12 mouse cellular contexts compared by ENCODE assay signal in the genomic region with DNA sequence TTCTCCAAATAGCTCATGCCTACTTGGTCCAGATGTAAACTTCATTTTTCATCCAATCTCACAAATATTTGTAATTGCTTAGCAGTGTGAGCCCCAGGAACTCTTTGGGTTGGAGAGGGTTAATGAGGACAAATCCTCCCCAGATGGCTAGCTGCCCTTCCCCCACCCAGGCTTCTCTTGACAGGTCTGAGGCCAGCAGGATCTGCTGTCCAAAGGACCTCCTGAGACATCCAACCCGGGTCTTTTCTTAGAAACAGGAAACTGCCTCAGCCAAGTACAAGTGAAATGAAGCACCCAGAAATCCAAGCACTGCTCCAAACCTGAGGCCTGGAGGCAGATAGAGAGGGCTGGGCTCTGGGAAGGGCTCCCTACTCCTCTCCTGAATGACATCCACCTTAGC.
DNase-seq lines count a peak whose midpoint lies in the region; ATAC-seq and TF ChIP-seq lines count a peak whose summit lies in the region.
"Had no signal": no experiment of that assay in that cellular context is flagged by ENCODE, and none has a peak within 500 bp of the region (broad histone marks: within the 10 kb centered on the region; RNA-seq: fewer than 3 reads in every experiment).

No protein-coding gene starts in this region.

- H3K4me2 ChIP-seq in lung, postnatal 0 days (replicated peaks; ENCODE audit: low read depth, low read length) = no peak overlapping the region
- no peak overlapping the region for H3K4me2 ChIP-seq in midbrain, embryonic 15.5 days
- H3K4me2 ChIP-seq: embryonic facial prominence, embryonic 12.5 days; limb, embryonic 12.5 days; neural tube, embryonic 13.5 days; stomach, embryonic 15.5 days had no signal

- H3K27ac ChIP-seq in lung, postnatal 0 days (ENCODE audit: low read length) = no peak overlapping the region
- no peak overlapping the region for H3K27ac ChIP-seq in midbrain, embryonic 15.5 days
- H3K27ac ChIP-seq: embryonic facial prominence, embryonic 12.5 days; neural tube, embryonic 13.5 days; stomach, embryonic 15.5 days had no signal

- no peak overlapping the region for H3K4me3 ChIP-seq in lung, postnatal 0 days (ENCODE audit: low read depth, low read length)
- H3K4me3 ChIP-seq in midbrain, embryonic 15.5 days = no peak overlapping the region
- H3K4me3 ChIP-seq: embryonic facial prominence, embryonic 12.5 days; limb, embryonic 12.5 days; neural tube, embryonic 13.5 days; stomach, embryonic 15.5 days had no signal

- DNase-seq in adrenal gland, postnatal 10 days = peak; percentile 35
- no peak for DNase-seq in adrenal gland, postnatal 25 days
- peak; percentile 26 for DNase-seq in embryo, embryonic 9.5 days (ENCODE audit: extremely low spot score)
- DNase-seq in heart, postnatal 4 days = peak; percentile 73
- no peak for DNase-seq in lung, postnatal 0 days (ENCODE audit: low spot score)
- no peak for DNase-seq in thymus, postnatal 14 days
- DNase-seq in ovary, postnatal 14 days (ENCODE audit: low spot score) = no peak

- no peaks in the 10 kb centered on the region for H3K36me3 ChIP-seq in lung, postnatal 0 days (ENCODE audit: insufficient read depth, low read length)
- no peaks in the 10 kb centered on the region for H3K36me3 ChIP-seq in midbrain, embryonic 15.5 days (replicated peaks)
- H3K36me3 ChIP-seq: embryonic facial prominence, embryonic 12.5 days; limb, embryonic 12.5 days; neural tube, embryonic 13.5 days; stomach, embryonic 15.5 days had no signal

- no peaks in the 10 kb centered on the region for H3K27me3 ChIP-seq in lung, postnatal 0 days (replicated peaks; ENCODE audit: insufficient read depth, low read length)
- no peaks in the 10 kb centered on the region for H3K27me3 ChIP-seq in midbrain, embryonic 15.5 days (replicated peaks)
- H3K27me3 ChIP-seq: embryonic facial prominence, embryonic 12.5 days; limb, embryonic 12.5 days; neural tube, embryonic 13.5 days; stomach, embryonic 15.5 days had no signal

- H3K9ac ChIP-seq in lung, postnatal 0 days (replicated peaks; ENCODE audit: low read depth) = no peak overlapping the region
- H3K9ac ChIP-seq in midbrain, embryonic 15.5 days = no peak overlapping the region
- H3K9ac ChIP-seq: embryonic facial prominence, embryonic 12.5 days; limb, embryonic 12.5 days; neural tube, embryonic 13.5 days; stomach, embryonic 15.5 days had no signal

- H3K4me1 ChIP-seq in lung, postnatal 0 days (ENCODE audit: insufficient read depth, low read depth, low read length) = no peaks in the 10 kb centered on the region
- H3K4me1 ChIP-seq in midbrain, embryonic 15.5 days = no peaks in the 10 kb centered on the region

- 3% methylated on average over 1 of the region's 1 CpGs for WGBS in lung, postnatal 0 days
- WGBS in midbrain, embryonic 15.5 days = 18% methylated on average over 1 of the region's 1 CpGs

- no peaks in the 10 kb centered on the region for H3K9me3 ChIP-seq in lung, postnatal 0 days (ENCODE audit: low read length)
- no peaks in the 10 kb centered on the region for H3K9me3 ChIP-seq in midbrain, embryonic 15.5 days
- H3K9me3 ChIP-seq: embryonic facial prominence, embryonic 12.5 days; limb, embryonic 12.5 days; neural tube, embryonic 13.5 days; stomach, embryonic 15.5 days had no signal

- TF ChIP-seq CTCF in lung, postnatal 0 days (IDR thresholded peaks at IDR 0.05) = no peak

- ATAC-seq in lung, postnatal 0 days = 0 out of 2 replicates have a peak, but pooled peaks have one; percentile 9
- ATAC-seq in midbrain, embryonic 15.5 days (replicated peaks) = no peak

- no peak for TF ChIP-seq EP300 in lung, postnatal 0 days (IDR thresholded peaks at IDR 0.05)

Comparison
In these comparisons a context has a peak if more than half of its experiments do, and no peak if none do; other contexts are left out.
1. DNase-seq: peak in adrenal gland, postnatal 10 days (single experiment), embryo, embryonic 9.5 days (single experiment) and heart, postnatal 4 days (single experiment); none in adrenal gland, postnatal 25 days (single experiment), lung, postnatal 0 days (single experiment), thymus, postnatal 14 days (single experiment) and ovary, postnatal 14 days (single experiment).